Mouse (Mus musculus): ENCODE measurements around the gene Ctdspl. TPM values are rescaled to one million over a fixed set of nuclear protein-coding genes. Genes with fewer than 3 reads are reported as not detected.

Gene Ctdspl
- polyA plus RNA-seq, 1 experiment from 2014 or later: 9.0 TPM

- Histone ChIP-seq H3K27ac (ENCODE audit: low read depth, low read length) (no peak within 1 kb of the TSS), H3K9me3 (ENCODE audit: control insufficient read depth, low read length) (no peaks in the 10 kb centered on the region), H3K36me3 (ENCODE audit: control insufficient read depth, insufficient read depth, low read length) (no peaks in the 10 kb centered on the region), H3K27me3 (ENCODE audit: control insufficient read depth, insufficient read depth, low read length) (no peaks in the 10 kb centered on the region; the same call in 1 of the 2 replicates), H3K4me1 (replicated peaks; ENCODE audit: control insufficient read depth, insufficient read depth, low read length) (no peaks in the 10 kb centered on the region; the same call in none of the 2 replicates), H3K4me3 (ENCODE audit: low read depth, low read length) (peak within 1 kb of the TSS; percentile 25), H3K4me2 (ENCODE audit: low read depth, low read length, severe bottlenecking) (peak within 1 kb of the TSS; percentile 58), H3K9ac (ENCODE audit: low read length) (peak within 1 kb of the TSS; percentile 50)
- DNase-seq (ENCODE audit: low spot score) (peak; percentile 72), ATAC-seq (replicated peaks; ENCODE audit: low FRiP score) (peak; percentile 87)
- 18% methylated on average over 22 of the region's 22 CpGs for WGBS
These were observed 126.1 kb downstream of the Ctdspl start, which contains the start of gene Vill for GRCm38 (mm10) chr9:119052154-119052944. Gene Vill (plus strand): TSS chr9:119052778.

- H3K9ac ChIP-seq (ENCODE audit: low read length): no peak overlapping the region
- ATAC-seq (replicated peaks; ENCODE audit: low FRiP score) (no peak), DNase-seq (ENCODE audit: low spot score) (no peak)
- H3K27me3 ChIP-seq (ENCODE audit: control insufficient read depth, insufficient read depth, low read length): no peaks in the 10 kb centered on the region; the same call in 1 of the 2 replicates
- no peak overlapping the region for H3K27ac ChIP-seq (ENCODE audit: low read depth, low read length)
- no peaks in the 10 kb centered on the region for H3K36me3 ChIP-seq (ENCODE audit: control insufficient read depth, insufficient read depth, low read length)
- WGBS: 80% methylated on average over 9 of the region's 9 CpGs
- no peak overlapping the region for H3K4me3 ChIP-seq (ENCODE audit: low read depth, low read length)
- H3K9me3 ChIP-seq (ENCODE audit: control insufficient read depth, low read length): no peaks in the 10 kb centered on the region
- no peaks in the 10 kb centered on the region; the same call in none of the 2 replicates for H3K4me1 ChIP-seq (replicated peaks; ENCODE audit: control insufficient read depth, insufficient read depth, low read length)
- H3K4me2 ChIP-seq (ENCODE audit: low read depth, low read length, severe bottlenecking): no peak overlapping the region
These were observed 127.8 kb downstream of the Ctdspl start for GRCm38 (mm10) chr9:119053964-119054576.

DNA sequence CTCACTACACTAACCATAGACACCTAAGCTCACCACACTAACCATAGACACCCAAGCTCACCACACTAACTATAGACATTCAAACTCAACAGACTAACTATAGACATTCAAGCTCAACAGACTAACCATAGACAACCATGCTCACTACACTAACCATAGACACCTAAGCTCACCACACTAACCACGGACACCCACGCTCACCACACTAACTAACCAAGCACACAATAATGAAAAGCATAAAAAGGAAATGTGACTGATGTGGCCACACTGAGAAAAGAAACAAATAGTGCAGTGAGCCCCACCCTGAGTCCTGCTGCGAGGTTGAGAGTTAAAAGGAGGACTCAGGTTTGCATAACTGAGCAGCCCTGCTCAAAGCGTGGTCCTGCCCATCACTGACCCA is 129.1 kb downstream of the Ctdspl start:
- ATAC-seq (replicated peaks; ENCODE audit: low FRiP score) (no peak), DNase-seq (ENCODE audit: low spot score) (no peak)
- no peaks in the 10 kb centered on the region for H3K36me3 ChIP-seq (ENCODE audit: control insufficient read depth, insufficient read depth, low read length)
- H3K4me2 ChIP-seq (ENCODE audit: low read depth, low read length, severe bottlenecking): no peak overlapping the region
- H3K27ac ChIP-seq (ENCODE audit: low read depth, low read length): no peak overlapping the region
- H3K4me1 ChIP-seq (replicated peaks; ENCODE audit: control insufficient read depth, insufficient read depth, low read length): no peaks in the 10 kb centered on the region; the same call in none of the 2 replicates
- H3K9ac ChIP-seq (ENCODE audit: low read length): no peak overlapping the region
- WGBS: 92% methylated on average over 4 of the region's 4 CpGs
- H3K4me3 ChIP-seq (ENCODE audit: low read depth, low read length): no peak overlapping the region
- no peaks in the 10 kb centered on the region; the same call in 1 of the 2 replicates for H3K27me3 ChIP-seq (ENCODE audit: control insufficient read depth, insufficient read depth, low read length)
- no peaks in the 10 kb centered on the region for H3K9me3 ChIP-seq (ENCODE audit: control insufficient read depth, low read length)

DNA sequence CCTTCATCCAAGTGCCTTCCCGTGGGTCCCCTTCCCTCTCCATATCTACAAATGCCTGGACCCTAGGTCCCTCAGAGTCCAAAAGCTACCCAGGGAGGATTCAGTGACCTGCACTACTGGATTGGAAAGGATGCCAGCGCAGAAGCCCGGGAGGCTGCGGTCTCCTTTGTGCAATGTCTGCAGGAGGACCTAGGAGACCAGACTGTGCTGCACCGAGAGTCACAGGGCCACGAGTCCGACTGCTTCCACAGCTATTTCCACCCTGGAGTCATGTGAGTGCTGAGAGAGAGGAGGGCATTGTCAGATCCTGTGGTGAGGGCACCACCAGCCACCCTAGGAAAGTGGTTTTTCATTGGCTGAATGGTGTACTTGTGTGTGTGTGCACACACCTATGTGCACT is 132.0 kb downstream of the Ctdspl start:
- no peak for DNase-seq (ENCODE audit: low spot score)
- Histone ChIP-seq H3K4me3 (ENCODE audit: low read depth, low read length) (no peak overlapping the region), H3K9ac (ENCODE audit: low read length) (no peak overlapping the region), H3K36me3 (ENCODE audit: control insufficient read depth, insufficient read depth, low read length) (no peaks in the 10 kb centered on the region), H3K4me1 (replicated peaks; ENCODE audit: control insufficient read depth, insufficient read depth, low read length) (no peaks in the 10 kb centered on the region; the same call in none of the 2 replicates), H3K27ac (ENCODE audit: low read depth, low read length) (no peak overlapping the region), H3K4me2 (ENCODE audit: low read depth, low read length, severe bottlenecking) (no peak overlapping the region), H3K9me3 (ENCODE audit: control insufficient read depth, low read length) (no peaks in the 10 kb centered on the region), H3K27me3 (ENCODE audit: control insufficient read depth, insufficient read depth, low read length) (no peaks in the 10 kb centered on the region; the same call in 1 of the 2 replicates)
- no peak for ATAC-seq (replicated peaks; ENCODE audit: low FRiP score)
- 84% methylated on average over 7 of the region's 7 CpGs for WGBS

DNA sequence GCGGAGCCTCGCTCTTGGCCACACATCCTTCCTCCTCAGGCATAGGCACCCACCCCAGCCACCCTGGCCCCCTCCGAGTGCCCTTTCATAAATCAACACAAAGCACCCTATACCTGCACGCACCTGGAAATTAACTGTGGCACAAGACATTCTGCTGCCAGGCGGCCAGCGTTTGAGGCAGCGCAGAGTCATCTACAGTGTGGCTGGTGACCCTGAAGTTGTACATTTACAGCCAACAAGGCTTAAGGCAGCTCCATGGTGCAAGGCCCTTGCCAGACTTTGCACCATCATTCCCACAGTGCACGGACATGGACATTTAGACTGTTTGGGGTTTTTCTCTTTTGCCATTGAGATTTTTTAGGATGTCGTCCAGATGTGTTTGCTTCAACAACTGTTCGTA is 134.4 kb downstream of the Ctdspl start:
- Histone ChIP-seq H3K36me3 (ENCODE audit: control insufficient read depth, insufficient read depth, low read length) (no peaks in the 10 kb centered on the region), H3K4me1 (replicated peaks; ENCODE audit: control insufficient read depth, insufficient read depth, low read length) (no peaks in the 10 kb centered on the region; the same call in 1 of the 2 replicates), H3K9ac (ENCODE audit: low read length) (no peak overlapping the region), H3K9me3 (ENCODE audit: control insufficient read depth, low read length) (no peaks in the 10 kb centered on the region), H3K4me3 (ENCODE audit: low read depth, low read length) (no peak overlapping the region), H3K27me3 (ENCODE audit: control insufficient read depth, insufficient read depth, low read length) (no peaks in the 10 kb centered on the region; the same call in 1 of the 2 replicates), H3K4me2 (ENCODE audit: low read depth, low read length, severe bottlenecking) (no peak overlapping the region), H3K27ac (ENCODE audit: low read depth, low read length) (no peak overlapping the region)
- no peak for ATAC-seq (replicated peaks; ENCODE audit: low FRiP score)
- DNase-seq (ENCODE audit: low spot score): no peak
- 91% methylated on average over 10 of the region's 10 CpGs for WGBS

DNA sequence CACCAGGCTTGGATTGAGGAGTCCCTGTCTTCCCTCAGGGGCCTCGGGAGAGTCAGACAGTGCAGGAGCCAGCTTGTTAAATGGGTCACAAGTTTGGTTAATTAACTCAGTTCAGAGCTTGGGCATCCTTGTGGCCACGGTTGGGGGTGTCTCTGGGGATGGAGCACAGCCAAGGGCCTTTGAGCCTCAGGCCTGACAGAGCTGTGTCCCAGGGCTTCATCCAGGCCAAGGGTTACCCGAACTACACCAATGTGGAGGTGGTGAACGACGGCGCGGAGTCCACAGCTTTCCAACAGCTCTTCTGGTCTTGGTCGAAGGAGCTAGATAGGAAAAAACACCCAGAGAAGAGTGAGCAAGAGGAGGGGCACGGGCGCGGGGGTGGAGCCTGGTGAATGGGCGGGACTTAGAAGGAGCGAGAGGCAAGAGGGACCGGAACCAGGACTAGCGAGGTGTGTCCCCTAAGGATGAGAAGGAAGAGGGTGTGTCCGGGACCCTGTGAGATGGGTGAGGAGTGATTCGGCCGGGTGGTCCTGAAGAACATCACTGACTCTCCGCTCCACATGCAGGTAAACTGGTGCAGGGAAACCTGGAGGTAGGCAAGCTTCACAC is 136.9 kb downstream of the Ctdspl start:
- ATAC-seq (replicated peaks; ENCODE audit: low FRiP score): 0 out of 2 replicates have a peak, but pooled peaks have one; percentile 37
- no peak for DNase-seq (ENCODE audit: low spot score)

DNA sequence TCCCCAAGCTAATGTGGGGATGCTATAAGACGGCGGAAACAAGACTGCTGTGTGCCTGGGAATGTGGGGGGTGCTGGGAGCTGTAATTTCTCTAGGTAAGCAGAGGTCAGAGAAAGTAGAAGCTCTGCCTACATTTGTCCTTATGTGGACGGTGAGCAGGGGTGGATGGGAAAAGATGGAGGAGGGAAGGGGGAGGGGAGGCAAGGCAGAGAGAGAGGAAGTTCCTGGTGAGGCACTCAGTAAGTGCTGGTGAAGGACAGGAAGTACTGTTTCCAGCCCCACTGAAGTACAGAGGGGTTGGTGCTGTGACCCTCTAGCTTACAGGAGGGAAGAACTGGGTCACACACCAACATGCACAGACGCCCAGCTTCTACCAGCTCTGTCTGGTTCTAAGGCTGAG is 138.0 kb downstream of the Ctdspl start:
- DNase-seq (ENCODE audit: low spot score) (no peak), ATAC-seq (replicated peaks; ENCODE audit: low FRiP score) (no peak)
- no peaks in the 10 kb centered on the region for H3K36me3 ChIP-seq (ENCODE audit: control insufficient read depth, insufficient read depth, low read length)
- H3K4me1 ChIP-seq (replicated peaks; ENCODE audit: control insufficient read depth, insufficient read depth, low read length): no peaks in the 10 kb centered on the region
- H3K27ac ChIP-seq (ENCODE audit: low read depth, low read length): no peak overlapping the region
- 72% methylated on average over 4 of the region's 4 CpGs for WGBS
- H3K9ac ChIP-seq (ENCODE audit: low read length): no peak overlapping the region
- no peaks in the 10 kb centered on the region for H3K27me3 ChIP-seq (ENCODE audit: control insufficient read depth, insufficient read depth, low read length)
- H3K4me3 ChIP-seq (ENCODE audit: low read depth, low read length): no peak overlapping the region
- no peak overlapping the region for H3K4me2 ChIP-seq (ENCODE audit: low read depth, low read length, severe bottlenecking)
- no peaks in the 10 kb centered on the region for H3K9me3 ChIP-seq (ENCODE audit: control insufficient read depth, low read length)

More for the DNA sequence above, 136.9 kb downstream of the Ctdspl start:
- 33% methylated on average over 19 of the region's 19 CpGs for WGBS
- H3K9me3 ChIP-seq (ENCODE audit: control insufficient read depth, low read length): no peaks in the 10 kb centered on the region
- H3K4me3 ChIP-seq (ENCODE audit: low read depth, low read length): no peak overlapping the region
- no peaks in the 10 kb centered on the region for H3K36me3 ChIP-seq (ENCODE audit: control insufficient read depth, insufficient read depth, low read length)
- no peak overlapping the region for H3K27ac ChIP-seq (ENCODE audit: low read depth, low read length)
- H3K27me3 ChIP-seq (ENCODE audit: control insufficient read depth, insufficient read depth, low read length): no peaks in the 10 kb centered on the region
- no peak overlapping the region for H3K4me2 ChIP-seq (ENCODE audit: low read depth, low read length, severe bottlenecking)
- H3K9ac ChIP-seq (ENCODE audit: low read length): no peak overlapping the region
- H3K4me1 ChIP-seq (replicated peaks; ENCODE audit: control insufficient read depth, insufficient read depth, low read length): no peaks in the 10 kb centered on the region

- Histone ChIP-seq H3K27me3 (ENCODE audit: control insufficient read depth, insufficient read depth, low read length) (no peaks in the 10 kb centered on the region), H3K4me3 (ENCODE audit: low read depth, low read length) (no peak overlapping the region), H3K27ac (ENCODE audit: low read depth, low read length) (no peak overlapping the region), H3K9ac (ENCODE audit: low read length) (no peak overlapping the region), H3K4me2 (ENCODE audit: low read depth, low read length, severe bottlenecking) (no peak overlapping the region), H3K4me1 (replicated peaks; ENCODE audit: control insufficient read depth, insufficient read depth, low read length) (no peaks in the 10 kb centered on the region), H3K36me3 (ENCODE audit: control insufficient read depth, insufficient read depth, low read length) (no peaks in the 10 kb centered on the region), H3K9me3 (ENCODE audit: control insufficient read depth, low read length) (no peaks in the 10 kb centered on the region)
- DNase-seq (ENCODE audit: low spot score): peak; percentile 88
- peak; percentile 54 for ATAC-seq (replicated peaks; ENCODE audit: low FRiP score)
- WGBS: 5% methylated on average over 6 of the region's 6 CpGs
These were observed 141.3 kb downstream of the Ctdspl start for GRCm38 (mm10) chr9:119067601-119068000.
